In genomic region chr6:50562421-50562820, GRCm38 (mm10) we compare ENCODE assay signal across 18 mouse cellular contexts.
"Had no signal": no experiment of that assay in that cellular context is flagged by ENCODE, and none has a peak within 500 bp of the region (broad histone marks: within the 10 kb centered on the region; RNA-seq: fewer than 3 reads in every experiment).

No protein-coding gene starts in this region.

- ATAC-seq: liver, embryonic 12.5 days had no signal

- DNase-seq: kidney, adult 11 months; kidney, postnatal 10 days; layer of hippocampus, postnatal 36 days; left cerebral cortex, postnatal 4 days; lung, adult 2 months; lung, postnatal 14 days; lung, postnatal 4 days; midbrain, embryonic 14.5 days; right cerebral cortex, postnatal 4 days; thymus, adult 2 months; thymus, postnatal 14 days; thymus, postnatal 4 days had no signal

- H3K27ac ChIP-seq: kidney, embryonic 15.5 days; limb, embryonic 12.5 days; limb, embryonic 15.5 days; liver, embryonic 12.5 days; liver, embryonic 15.5 days; stomach, postnatal 0 days had no signal

- H3K4me3 ChIP-seq: kidney, embryonic 15.5 days; limb, embryonic 12.5 days; limb, embryonic 15.5 days; liver, embryonic 12.5 days; liver, embryonic 15.5 days had no signal
